Mouse (Mus musculus) macrophage (primary cell): ENCODE results near the gene Lce1a1. TPM values are rescaled to one million over a fixed set of nuclear protein-coding genes. Genes with fewer than 3 reads are reported as not detected.
"Not testable (repeated sequence)": the region's sequence is repeated elsewhere in the genome, so short reads cannot be mapped to it uniquely, and the experiment has no call there.

Experiments
- H3K27ac ChIP-seq: fragments of 350-480 bp; formaldehyde crosslinking; 2 replicates; pipeline ENCODE4 v1.9.0; 2021
- H3K36me3 ChIP-seq: fragments of 350-480 bp; formaldehyde crosslinking; 2 replicates; pipeline ENCODE4 v1.9.0; 2021; ENCODE audit errors: inconsistent target
- H3K4me3 ChIP-seq: fragments of 350-480 bp; formaldehyde crosslinking; 2 replicates; pipeline ENCODE4 v1.9.0; 2021; ENCODE audit errors: inconsistent target
- H3K79me2 ChIP-seq: fragments of 350-480 bp; formaldehyde crosslinking; 2 replicates; pipeline ENCODE4 v1.9.0; 2021; ENCODE audit errors: inconsistent target
- WGBS: methylation state at CpG from one replicate; pipeline ENCODE4 v1.1.7; 2026; ENCODE audit warnings: inconsistent platforms; ENCODE audit not compliant: missing documents; 5-methylcytosine and 5-hydroxymethylcytosine counted together
- polyA plus RNA-seq: library from polyadenylated mRNA; stranded (reverse); fragments of 250-400 nt; gene quantifications from 3 replicates; pipeline ENCODE4 v1.2.4, GENCODE M21; 2018; ENCODE audit warnings: inconsistent platforms
- total RNA-seq, 78 experiments: library from RNA; depleted of rRNA; stranded (reverse); fragments of 250-400 nt; gene quantifications; 1 replicate in 9 of 78; 2 replicates in 24 of 78; 3 replicates in 43 of 78; 4 replicates in 2 of 78; pipeline ENCODE4 v1.2.4; 2018; ENCODE audit warnings: inconsistent platforms in 56 of 78

The Lce1a1 gene
- total RNA-seq (2018; cell fraction: chromatin; rRNA removed), result not detected
- not detected for total RNA-seq (2018; cell fraction: cytosol; rRNA removed)
- not detected for total RNA-seq (2018; cell fraction: nucleus; rRNA removed)
- not detected in 3 replicates for polyA plus RNA-seq

- Histone ChIP-seq H3K36me3 (no peaks in the 10 kb centered on the region), H3K4me3 (no peak within 1 kb of the TSS)
- 64% methylated on average over 1 of the region's 1 CpGs for WGBS
These were observed at the start of gene Lce1a1 for GRCm38 (mm10) chr3:92648207-92648606. Gene Lce1a1, minus strand, starts transcription at chr3:92648307.

GRCm38 (mm10) chr3:92694613-92695012, 46.5 kb upstream of the Lce1a1 start:
- 9% methylated on average over 1 of the region's 1 CpGs for WGBS
- no peaks in the 10 kb centered on the region for H3K36me3 ChIP-seq
- H3K4me3 ChIP-seq, result no peak overlapping the region
- no peak overlapping the region for H3K27ac ChIP-seq
- H3K79me2 ChIP-seq, result no peaks in the 10 kb centered on the region

More at GRCm38 (mm10) chr3:92648207-92648606, at the start of gene Lce1a1:
- no peaks in the 10 kb centered on the region for H3K79me2 ChIP-seq
- no peak within 1 kb of the TSS for H3K27ac ChIP-seq

GRCm38 (mm10) chr3:92691688-92692087, 43.6 kb upstream of the Lce1a1 start:
- H3K79me2 ChIP-seq, result no peaks in the 10 kb centered on the region
- H3K27ac ChIP-seq, result no peak overlapping the region
- H3K4me3 ChIP-seq, result no peak overlapping the region
- H3K36me3 ChIP-seq, result no peaks in the 10 kb centered on the region

- not testable (repeated sequence) for H3K36me3 ChIP-seq, H3K79me2 ChIP-seq, H3K27ac ChIP-seq, H3K4me3 ChIP-seq
- 73% methylated on average over 8 of the region's 16 CpGs for WGBS
These were observed 41.0 kb upstream of the Lce1a1 start for GRCm38 (mm10) chr3:92689154-92689553.

GRCm38 (mm10) chr3:92687110-92687509, 39.0 kb upstream of the Lce1a1 start, which contains the start of gene Lce1d:
Gene Lce1d, minus strand, starts transcription at chr3:92687210.
- 55% methylated on average over 2 of the region's 2 CpGs for WGBS
- Histone ChIP-seq H3K4me3 (no peak within 1 kb of the TSS), H3K79me2 (no peaks in the 10 kb centered on the region), H3K36me3 (no peaks in the 10 kb centered on the region), H3K27ac (no peak within 1 kb of the TSS)

- WGBS, result 87% methylated on average over 4 of the region's 4 CpGs
- Histone ChIP-seq H3K79me2 (no peaks in the 10 kb centered on the region), H3K4me3 (no peak within 1 kb of the TSS), H3K27ac (no peak within 1 kb of the TSS), H3K36me3 (no peaks in the 10 kb centered on the region)
These were observed 30.8 kb upstream of the Lce1a1 start, which contains the start of gene Lce1c for GRCm38 (mm10) chr3:92678947-92679346. Gene Lce1c, plus strand, starts transcription at chr3:92679247.

- Histone ChIP-seq H3K4me3 (no peak within 1 kb of the TSS), H3K36me3 (no peaks in the 10 kb centered on the region), H3K79me2 (no peaks in the 10 kb centered on the region), H3K27ac (no peak within 1 kb of the TSS)
These were observed 22.1 kb upstream of the Lce1a1 start, which contains the start of gene Lce1a2 for GRCm38 (mm10) chr3:92670215-92670614. Gene Lce1a2, minus strand, starts transcription at chr3:92670315.

GRCm38 (mm10) chr3:92656826-92657225, 8.7 kb upstream of the Lce1a1 start, which contains the start of gene Lce1b:
Gene Lce1b, minus strand, starts transcription at chr3:92656926.
- Histone ChIP-seq H3K79me2 (no peaks in the 10 kb centered on the region), H3K27ac (no peak within 1 kb of the TSS), H3K36me3 (no peaks in the 10 kb centered on the region), H3K4me3 (no peak within 1 kb of the TSS)

GRCm38 (mm10) chr3:92639854-92640253, 8.3 kb downstream of the Lce1a1 start:
- H3K27ac ChIP-seq, result no peak overlapping the region
- H3K36me3 ChIP-seq, result no peaks in the 10 kb centered on the region
- WGBS, result 85% methylated on average over 15 of the region's 15 CpGs
- no peaks in the 10 kb centered on the region for H3K79me2 ChIP-seq
- no peak overlapping the region for H3K4me3 ChIP-seq

GRCm38 (mm10) chr3:92638653-92638991, 9.5 kb downstream of the Lce1a1 start:
- H3K4me3 ChIP-seq, result no peak overlapping the region
- no peak overlapping the region for H3K27ac ChIP-seq
- WGBS, result 79% methylated on average over 3 of the region's 3 CpGs
- no peaks in the 10 kb centered on the region for H3K79me2 ChIP-seq
- no peaks in the 10 kb centered on the region for H3K36me3 ChIP-seq

GRCm38 (mm10) chr3:92637745-92638652, 10.1 kb downstream of the Lce1a1 start:
- Histone ChIP-seq H3K27ac (no peak overlapping the region), H3K4me3 (no peak overlapping the region), H3K36me3 (no peaks in the 10 kb centered on the region), H3K79me2 (no peaks in the 10 kb centered on the region)
- 47% methylated on average over 1 of the region's 1 CpGs for WGBS

- WGBS, result 74% methylated on average over 2 of the region's 2 CpGs
- Histone ChIP-seq H3K36me3 (no peaks in the 10 kb centered on the region), H3K4me3 (no peak within 1 kb of the TSS), H3K27ac (no peak within 1 kb of the TSS), H3K79me2 (no peaks in the 10 kb centered on the region)
These were observed 26.5 kb downstream of the Lce1a1 start, which contains the start of gene Lce6a for GRCm38 (mm10) chr3:92621560-92621959. Gene Lce6a, minus strand, starts transcription at chr3:92621660.

GRCm38 (mm10) chr3:92609804-92610203, 38.3 kb downstream of the Lce1a1 start:
- Histone ChIP-seq H3K27ac (no peak overlapping the region), H3K4me3 (no peak overlapping the region), H3K79me2 (no peaks in the 10 kb centered on the region), H3K36me3 (no peaks in the 10 kb centered on the region)
- WGBS, result 28% methylated on average over 1 of the region's 1 CpGs

- Histone ChIP-seq H3K27ac (no peak within 1 kb of the TSS), H3K36me3 (no peaks in the 10 kb centered on the region), H3K4me3 (no peak within 1 kb of the TSS), H3K79me2 (no peaks in the 10 kb centered on the region)
These were observed 40.7 kb downstream of the Lce1a1 start, which contains the start of gene 2210017I01Rik for GRCm38 (mm10) chr3:92607392-92607791. Gene 2210017I01Rik, minus strand, starts transcription at chr3:92607492.

- WGBS, result 86% methylated on average over 1 of the region's 1 CpGs
- Histone ChIP-seq H3K36me3 (no peaks in the 10 kb centered on the region), H3K27ac (no peak overlapping the region), H3K79me2 (no peaks in the 10 kb centered on the region), H3K4me3 (no peak overlapping the region)
These were observed 45.9 kb downstream of the Lce1a1 start for GRCm38 (mm10) chr3:92602169-92602568.
